Mouse (Mus musculus) limb, embryonic 15.5 days (tissue): ENCODE results near the gene Cmah. TPM values are rescaled to one million over a fixed set of nuclear protein-coding genes. Genes with fewer than 3 reads are reported as not detected.
"Not testable (repeated sequence)": the region's sequence is repeated elsewhere in the genome, so short reads cannot be mapped to it uniquely, and the experiment has no call there.

Experiments used
- ATAC-seq: fragments of 200-750 bp; cut with Nextera tagmentation; 2 replicates; pipeline ENCODE4 v1.8.0; 2017; ENCODE audit warnings: low read depth, moderate TSS enrichment; ENCODE audit not compliant: insufficient number of reproducible peaks, low FRiP score, low TSS enrichment
- H3K27ac ChIP-seq: fragments of 300-500 bp; sonication (generic); 2 replicates; pipeline ENCODE4 v1.5.1; 2015; ENCODE audit warnings: moderate library complexity, mild to moderate bottlenecking, inconsistent platforms
- H3K27me3 ChIP-seq: fragments of 300-500 bp; sonication (generic); 2 replicates; pipeline ENCODE4 v1.6.1; 2015; ENCODE audit warnings: inconsistent platforms
- H3K36me3 ChIP-seq: fragments of 300-500 bp; sonication (generic); 2 replicates; pipeline ENCODE4 v1.6.1; 2015; ENCODE audit warnings: inconsistent platforms
- H3K4me1 ChIP-seq: fragments of 300-500 bp; sonication (generic); 2 replicates; pipeline ENCODE4 v1.6.1; 2015; ENCODE audit warnings: inconsistent platforms
- H3K4me2 ChIP-seq: fragments of 300-500 bp; sonication (generic); 2 replicates; pipeline ENCODE4 v1.6.1; 2015; ENCODE audit warnings: mild to moderate bottlenecking, inconsistent platforms
- H3K4me3 ChIP-seq: fragments of 300-500 bp; sonication (generic); 2 replicates; pipeline ENCODE4 v1.5.1; 2015; ENCODE audit warnings: mild to moderate bottlenecking, inconsistent platforms
- H3K9ac ChIP-seq: fragments of 300-500 bp; sonication (generic); 2 replicates; pipeline ENCODE4 v1.6.1; 2015; ENCODE audit warnings: inconsistent platforms
- H3K9me3 ChIP-seq: fragments of 300-500 bp; sonication (generic); 2 replicates; pipeline ENCODE4 v1.6.1; 2016; ENCODE audit warnings: inconsistent platforms
- WGBS: fragments of 180-500 bp; shearing (Covaris S2); methylation state at CpG from one replicate; pipeline ENCODE4 v1.1.7; 2015; 5-methylcytosine and 5-hydroxymethylcytosine counted together
- polyA plus RNA-seq: library from polyadenylated mRNA; unstranded; fragments of >200 nt; fragmentation: Nextera tagmentation; extraction: Ambion mirVana; gene quantifications from 2 replicates; pipeline ENCODE4 v1.2.1, GENCODE M21; 2015

The Cmah gene
- polyA plus RNA-seq, 1 experiment from 2014 or later, result 0.63 TPM

DNA sequence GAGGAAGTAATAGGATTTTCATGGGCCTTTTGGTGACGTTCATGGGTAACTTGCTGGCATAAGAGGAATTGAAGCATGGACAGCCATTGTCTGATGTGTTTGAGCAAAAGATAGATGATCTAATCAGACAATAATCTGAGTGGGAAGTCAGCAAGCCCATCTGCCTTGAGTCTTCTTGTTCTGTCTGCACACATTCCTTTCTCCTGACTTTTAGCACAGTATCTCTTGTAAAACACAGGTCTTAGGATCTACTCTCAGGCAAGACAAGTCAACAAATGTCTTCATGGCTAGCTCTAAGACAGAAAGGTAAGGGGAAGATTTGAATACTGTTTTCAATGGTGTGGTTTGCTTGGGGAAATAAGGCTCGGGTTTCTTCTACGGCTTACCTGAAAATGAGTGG, 70.0 kb downstream of the Cmah start:
- ATAC-seq, result no peak
- no peak overlapping the region for H3K27ac ChIP-seq
- 75% methylated on average over 3 of the region's 3 CpGs for WGBS
- H3K4me3 ChIP-seq, result no peak overlapping the region
- H3K4me1 ChIP-seq, result peaks cover 6% of the 10 kb centered on the region
- H3K27me3 ChIP-seq, result no peaks in the 10 kb centered on the region
- no peaks in the 10 kb centered on the region for H3K9me3 ChIP-seq
- no peak overlapping the region for H3K9ac ChIP-seq
- no peak overlapping the region for H3K4me2 ChIP-seq
- H3K36me3 ChIP-seq, result no peaks in the 10 kb centered on the region

DNA sequence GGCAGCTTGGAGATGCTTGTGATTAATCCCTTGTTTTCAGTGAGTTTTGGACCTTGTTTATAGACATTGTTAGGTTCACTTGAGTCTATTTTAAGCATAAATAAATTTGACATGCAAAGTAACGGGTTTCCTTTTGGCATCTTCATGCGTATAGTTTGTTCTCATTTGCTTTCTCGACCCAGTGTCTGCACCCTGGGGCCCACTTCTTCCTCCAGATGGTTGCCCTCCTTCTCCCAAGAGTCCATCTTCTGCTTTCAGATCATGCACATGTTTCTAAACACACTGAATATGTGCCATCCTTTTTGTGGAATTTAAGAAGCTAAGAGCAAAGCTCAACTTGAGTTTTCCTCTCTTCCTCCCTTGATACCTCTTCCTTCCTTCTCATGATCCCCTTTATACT, 71.3 kb downstream of the Cmah start:
- Histone ChIP-seq H3K4me3 (no peak overlapping the region), H3K4me2 (no peak overlapping the region), H3K4me1 (no peaks in the 10 kb centered on the region), H3K36me3 (no peaks in the 10 kb centered on the region), H3K9me3 (no peaks in the 10 kb centered on the region), H3K27ac (no peak overlapping the region), H3K9ac (no peak overlapping the region), H3K27me3 (no peaks in the 10 kb centered on the region)
- no peak for ATAC-seq
- WGBS, result 79% methylated on average over 3 of the region's 3 CpGs

DNA sequence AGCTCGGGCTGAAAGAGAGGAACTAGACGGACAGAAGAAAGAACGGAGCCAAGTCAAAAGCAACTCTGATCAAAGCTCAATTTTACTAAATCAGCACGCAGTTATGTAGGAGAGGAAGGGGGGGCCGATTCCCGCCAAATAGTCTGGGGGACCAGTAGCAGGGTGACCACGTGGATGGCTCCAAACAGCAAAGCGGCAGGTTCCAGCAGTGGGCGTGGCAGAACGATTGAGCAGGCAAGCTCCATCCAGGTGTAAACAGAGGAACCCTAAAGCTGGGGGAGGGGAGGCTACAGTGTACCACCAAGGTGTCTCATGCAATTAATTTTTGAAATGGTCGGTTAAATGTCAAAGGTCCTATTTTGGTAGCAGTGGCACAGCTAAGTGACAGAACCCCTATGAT, 74.6 kb downstream of the Cmah start:
- not testable (repeated sequence) for ATAC-seq, H3K9me3 ChIP-seq, H3K9ac ChIP-seq, H3K27me3 ChIP-seq, H3K4me3 ChIP-seq, H3K27ac ChIP-seq, H3K36me3 ChIP-seq, H3K4me1 ChIP-seq
- 0 out of 2 replicates have a peak overlapping the region, but pooled peaks have one; percentile 22 for H3K4me2 ChIP-seq
- 20% methylated on average over 11 of the region's 11 CpGs for WGBS

DNA sequence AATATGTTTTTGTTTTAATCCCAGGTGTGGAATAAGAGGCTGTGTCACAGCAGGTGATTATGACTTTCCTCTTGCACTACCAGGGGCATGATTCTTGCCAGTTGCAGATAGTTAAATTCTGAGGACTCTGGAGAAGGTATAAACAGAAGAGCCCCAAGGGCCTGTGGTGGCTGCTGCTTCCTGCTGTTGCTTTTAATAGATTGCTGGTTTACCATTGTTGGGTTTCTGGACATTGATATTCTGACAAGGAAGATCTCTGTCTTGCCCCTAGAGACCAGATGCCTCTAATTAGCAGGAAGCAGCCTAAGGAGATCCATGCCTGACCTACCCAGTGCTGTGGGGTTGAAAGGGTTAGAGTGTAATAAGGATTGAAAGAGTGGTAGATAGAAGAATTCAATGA, 75.8 kb downstream of the Cmah start:
- H3K4me3 ChIP-seq, result no peak overlapping the region
- no peaks in the 10 kb centered on the region for H3K9me3 ChIP-seq
- H3K27me3 ChIP-seq, result no peaks in the 10 kb centered on the region
- H3K4me1 ChIP-seq, result no peaks in the 10 kb centered on the region
- no peak for ATAC-seq
- H3K27ac ChIP-seq, result no peak overlapping the region
- no peaks in the 10 kb centered on the region for H3K36me3 ChIP-seq
- no peak overlapping the region for H3K4me2 ChIP-seq
- no peak overlapping the region for H3K9ac ChIP-seq

DNA sequence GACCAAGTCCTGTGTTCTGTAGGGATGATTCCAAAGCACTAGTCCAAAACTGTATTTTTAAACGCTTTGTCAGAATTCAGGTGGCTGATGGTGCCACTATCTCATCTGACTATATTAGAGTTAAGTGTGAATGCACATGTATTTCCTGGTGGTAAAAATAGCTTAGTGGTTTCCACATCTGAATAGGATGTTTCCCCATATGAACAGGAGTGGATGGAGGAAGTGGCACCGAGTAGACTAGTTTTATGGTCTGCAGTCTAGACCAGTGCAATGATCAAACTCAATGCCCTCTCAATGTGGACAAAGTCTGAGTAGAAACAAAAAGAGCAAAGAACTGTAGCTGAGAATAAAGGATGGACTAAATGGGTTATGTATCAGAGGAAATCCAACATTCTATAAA, 79.6 kb downstream of the Cmah start:
- H3K4me1 ChIP-seq, result no peaks in the 10 kb centered on the region
- no peak overlapping the region for H3K4me3 ChIP-seq
- WGBS, result 83% methylated on average over 2 of the region's 2 CpGs
- no peak overlapping the region for H3K27ac ChIP-seq
- ATAC-seq, result no peak
- H3K9me3 ChIP-seq, result no peaks in the 10 kb centered on the region
- no peak overlapping the region for H3K4me2 ChIP-seq
- no peak overlapping the region for H3K9ac ChIP-seq
- no peaks in the 10 kb centered on the region for H3K27me3 ChIP-seq
- no peaks in the 10 kb centered on the region for H3K36me3 ChIP-seq

DNA sequence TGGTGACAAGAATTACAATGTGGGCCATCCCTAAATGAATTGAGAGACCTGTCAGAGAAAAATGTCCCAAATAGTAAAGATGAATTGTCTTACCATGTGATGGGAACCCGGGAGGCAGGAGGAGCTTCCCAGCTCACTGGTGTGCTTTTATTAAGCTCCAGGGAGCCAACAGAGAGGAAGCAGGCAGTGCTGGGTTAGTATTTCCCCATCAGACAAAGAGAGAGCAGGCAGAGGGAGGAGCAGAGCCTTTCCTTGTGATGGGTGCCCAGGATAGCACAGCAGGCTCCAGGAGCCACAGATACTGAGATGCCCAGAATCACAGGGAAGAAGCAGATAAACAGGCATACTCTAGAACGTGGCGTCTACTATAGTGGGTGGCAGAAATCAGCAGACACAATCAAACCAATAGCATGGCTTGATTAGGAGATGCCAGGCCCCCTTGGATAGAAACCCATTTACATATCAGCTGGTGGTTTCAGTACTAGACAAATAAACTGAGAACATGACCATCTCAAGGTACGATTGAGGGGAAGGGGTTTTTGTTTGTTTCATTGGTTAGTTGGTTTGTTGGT, 87.5 kb downstream of the Cmah start:
- Histone ChIP-seq H3K4me3 (no peak overlapping the region), H3K36me3 (no peaks in the 10 kb centered on the region), H3K27me3 (no peaks in the 10 kb centered on the region), H3K4me1 (no peaks in the 10 kb centered on the region), H3K9ac (no peak overlapping the region), H3K4me2 (no peak overlapping the region), H3K9me3 (no peaks in the 10 kb centered on the region), H3K27ac (no peak overlapping the region)
- WGBS, result 60% methylated on average over 4 of the region's 4 CpGs
- ATAC-seq, result no peak

DNA sequence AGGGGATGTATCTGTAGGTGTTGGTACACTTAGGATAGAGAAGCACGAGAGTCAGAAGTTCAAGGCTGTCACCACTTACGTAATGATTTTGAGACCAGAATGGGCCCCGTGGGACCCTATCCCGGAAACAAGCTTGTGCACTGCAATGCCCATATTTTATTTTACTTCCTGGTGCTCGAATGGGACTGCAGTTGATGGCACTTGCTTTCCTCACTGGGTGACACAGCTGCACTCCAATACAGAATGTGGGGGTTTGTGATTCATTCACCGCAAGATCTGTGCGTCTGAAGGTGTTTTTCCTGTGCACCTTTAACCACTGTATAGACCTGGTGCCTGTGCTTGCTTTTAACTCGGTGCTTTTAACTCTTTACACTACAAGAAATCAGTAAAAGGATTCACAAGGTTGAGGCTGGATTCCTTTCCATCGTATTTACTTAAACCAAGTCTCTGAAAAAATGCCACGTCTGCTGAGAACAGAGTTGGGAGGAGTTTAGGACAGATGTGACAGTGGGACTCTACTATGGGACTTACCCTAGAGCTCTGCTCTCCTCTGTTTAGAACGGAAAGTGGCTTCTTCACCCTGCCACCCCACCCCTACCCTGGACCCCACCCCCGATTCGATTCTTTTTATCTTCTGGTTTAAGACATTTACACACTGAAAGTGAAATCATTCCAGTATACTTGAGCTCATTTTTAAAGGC, 88.5 kb downstream of the Cmah start:
- no peaks in the 10 kb centered on the region for H3K36me3 ChIP-seq
- ATAC-seq, result no peak
- 64% methylated on average over 13 of the region's 13 CpGs for WGBS
- H3K9ac ChIP-seq, result no peak overlapping the region
- no peaks in the 10 kb centered on the region for H3K9me3 ChIP-seq
- H3K27ac ChIP-seq, result no peak overlapping the region
- no peaks in the 10 kb centered on the region for H3K27me3 ChIP-seq
- no peak overlapping the region for H3K4me3 ChIP-seq
- H3K4me1 ChIP-seq, result no peaks in the 10 kb centered on the region
- H3K4me2 ChIP-seq, result no peak overlapping the region

DNA sequence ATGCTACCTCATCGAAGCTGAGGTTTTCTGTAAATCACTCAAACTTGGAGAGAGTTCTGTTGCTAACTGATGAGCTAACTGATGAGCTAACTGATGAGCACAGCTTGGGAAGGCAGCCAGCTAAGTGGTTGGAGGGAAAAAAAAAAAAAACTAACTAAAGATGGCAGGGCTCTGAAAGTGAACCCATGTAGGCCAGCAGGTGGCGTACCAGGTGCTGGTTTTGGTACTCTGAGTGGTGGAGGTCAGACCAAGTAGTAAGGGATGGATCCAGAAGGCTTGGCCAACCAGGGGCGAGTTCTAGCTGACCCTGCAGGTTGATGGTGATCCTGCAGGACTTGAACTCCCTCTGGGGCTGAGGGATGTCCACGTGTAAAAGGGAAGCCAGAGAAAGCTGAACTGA, 89.2 kb downstream of the Cmah start:
- no peaks in the 10 kb centered on the region for H3K9me3 ChIP-seq
- no peaks in the 10 kb centered on the region for H3K4me1 ChIP-seq
- H3K9ac ChIP-seq, result no peak overlapping the region
- H3K36me3 ChIP-seq, result no peaks in the 10 kb centered on the region
- H3K4me2 ChIP-seq, result no peak overlapping the region
- 42% methylated on average over 4 of the region's 4 CpGs for WGBS
- H3K4me3 ChIP-seq, result no peak overlapping the region
- no peak overlapping the region for H3K27ac ChIP-seq
- no peaks in the 10 kb centered on the region for H3K27me3 ChIP-seq
- ATAC-seq, result no peak

DNA sequence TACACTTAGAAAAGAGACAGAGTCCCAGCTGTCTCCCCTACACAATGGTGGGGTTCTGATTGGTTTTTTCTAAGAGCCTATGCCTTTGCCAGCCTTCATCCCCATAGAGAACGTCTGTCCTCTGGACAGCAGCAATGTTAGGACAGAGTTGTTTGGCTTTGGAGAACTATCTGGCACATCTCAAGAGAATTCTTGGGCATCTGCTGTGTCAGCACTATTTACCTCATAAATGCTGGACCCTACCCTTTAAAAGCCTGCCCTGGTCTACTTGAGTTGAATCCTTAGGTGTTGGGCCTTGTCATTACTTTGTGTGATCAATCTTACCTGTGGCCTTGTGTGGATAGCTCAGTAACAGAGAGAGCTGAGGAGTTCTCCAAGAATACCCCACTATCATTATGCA, 90.8 kb downstream of the Cmah start:
- no peak overlapping the region for H3K4me3 ChIP-seq
- no peaks in the 10 kb centered on the region for H3K36me3 ChIP-seq
- no peak for ATAC-seq
- H3K27me3 ChIP-seq, result no peaks in the 10 kb centered on the region
- 59% methylated on average over 1 of the region's 1 CpGs for WGBS
- H3K9me3 ChIP-seq, result no peaks in the 10 kb centered on the region
- H3K4me1 ChIP-seq, result no peaks in the 10 kb centered on the region
- H3K27ac ChIP-seq, result no peak overlapping the region
- no peak overlapping the region for H3K4me2 ChIP-seq
- H3K9ac ChIP-seq, result no peak overlapping the region

DNA sequence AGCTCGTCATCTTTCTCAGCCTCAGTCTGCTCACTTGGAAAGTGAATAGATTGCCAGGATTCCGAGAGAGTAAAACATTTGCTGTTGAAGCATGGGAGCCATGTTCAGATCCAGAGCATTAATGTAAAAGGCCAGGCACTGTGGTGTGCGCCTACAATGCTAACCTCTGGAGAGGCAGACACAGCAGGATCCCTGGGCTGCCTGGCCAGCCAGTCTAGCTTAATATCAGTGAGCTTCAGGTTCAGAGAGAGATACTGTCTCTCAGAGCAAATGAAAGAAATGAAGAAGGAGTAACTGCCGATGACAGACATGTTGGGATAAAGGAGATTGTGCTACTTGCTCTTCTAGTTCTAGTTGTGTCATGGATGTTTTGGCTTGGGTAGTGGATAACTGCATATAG, 91.6 kb downstream of the Cmah start:
- no peak overlapping the region for H3K9ac ChIP-seq
- no peaks in the 10 kb centered on the region for H3K9me3 ChIP-seq
- 80% methylated on average over 4 of the region's 4 CpGs for WGBS
- no peak overlapping the region for H3K4me3 ChIP-seq
- no peaks in the 10 kb centered on the region for H3K27me3 ChIP-seq
- ATAC-seq, result no peak
- H3K4me2 ChIP-seq, result no peak overlapping the region
- no peak overlapping the region for H3K27ac ChIP-seq
- H3K4me1 ChIP-seq, result no peaks in the 10 kb centered on the region
- H3K36me3 ChIP-seq, result no peaks in the 10 kb centered on the region

DNA sequence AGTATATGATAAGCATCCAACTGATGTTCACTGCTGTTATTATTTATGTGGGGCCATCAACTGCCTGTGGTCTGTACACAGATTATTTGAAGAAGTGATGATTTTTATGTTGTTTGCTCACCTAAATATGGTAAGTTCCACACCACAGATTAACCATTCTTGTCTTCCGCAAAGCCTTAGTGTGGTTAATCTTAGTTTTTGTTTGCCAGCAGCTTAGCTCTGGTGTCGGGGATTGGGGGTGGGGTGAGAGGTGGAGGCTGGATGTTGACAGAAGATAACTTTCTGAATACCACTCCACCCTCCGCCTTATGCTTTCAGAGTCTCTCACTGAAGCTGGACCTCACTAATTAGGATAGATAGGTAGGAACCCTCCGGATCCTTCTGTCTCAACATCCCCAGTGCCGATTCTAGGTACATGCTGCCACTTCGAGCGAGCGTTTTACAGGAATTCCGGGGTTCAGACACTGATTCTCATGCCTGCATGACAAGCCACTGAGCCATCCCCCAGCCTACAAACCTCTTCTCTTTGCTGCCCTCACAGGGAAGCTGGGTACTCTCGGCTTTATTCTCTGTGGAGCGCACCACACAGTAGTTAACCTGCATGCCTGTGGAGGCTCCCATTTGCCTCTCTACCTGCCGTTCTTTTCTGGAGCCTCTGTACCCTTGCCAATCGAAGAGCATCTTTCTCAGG, 92.5 kb downstream of the Cmah start:
- no peak for ATAC-seq
- no peaks in the 10 kb centered on the region for H3K4me1 ChIP-seq
- H3K27me3 ChIP-seq, result no peaks in the 10 kb centered on the region
- no peak overlapping the region for H3K27ac ChIP-seq
- 83% methylated on average over 13 of the region's 13 CpGs for WGBS
- H3K9me3 ChIP-seq, result no peaks in the 10 kb centered on the region
- H3K4me3 ChIP-seq, result no peak overlapping the region
- no peaks in the 10 kb centered on the region for H3K36me3 ChIP-seq
- H3K4me2 ChIP-seq, result no peak overlapping the region
- H3K9ac ChIP-seq, result no peak overlapping the region

DNA sequence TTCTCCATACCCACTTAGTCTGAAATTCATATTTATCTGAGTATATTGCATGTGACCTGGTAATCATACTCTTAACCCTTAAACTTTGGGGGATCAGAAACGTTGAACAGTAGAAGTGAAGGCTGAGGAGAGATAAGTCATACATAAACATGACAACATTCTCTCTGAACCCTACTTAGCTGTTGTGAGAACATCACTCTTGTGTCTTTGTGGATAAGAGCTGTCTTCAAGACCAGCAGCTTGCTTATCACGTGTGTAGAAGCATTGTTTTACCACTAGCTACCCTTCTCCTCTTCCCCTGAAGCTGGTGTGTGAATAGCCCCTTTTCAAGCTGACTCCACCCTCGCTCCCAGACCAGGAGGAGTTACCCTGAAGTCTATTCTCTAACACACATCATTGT, 94.8 kb downstream of the Cmah start:
- no peak overlapping the region for H3K4me2 ChIP-seq
- H3K27me3 ChIP-seq, result no peaks in the 10 kb centered on the region
- H3K4me3 ChIP-seq, result no peak overlapping the region
- H3K4me1 ChIP-seq, result no peaks in the 10 kb centered on the region
- no peak for ATAC-seq
- H3K9me3 ChIP-seq, result no peaks in the 10 kb centered on the region
- 54% methylated on average over 3 of the region's 3 CpGs for WGBS
- H3K9ac ChIP-seq, result no peak overlapping the region
- no peak overlapping the region for H3K27ac ChIP-seq
- no peaks in the 10 kb centered on the region for H3K36me3 ChIP-seq
